In the genomic region with DNA sequence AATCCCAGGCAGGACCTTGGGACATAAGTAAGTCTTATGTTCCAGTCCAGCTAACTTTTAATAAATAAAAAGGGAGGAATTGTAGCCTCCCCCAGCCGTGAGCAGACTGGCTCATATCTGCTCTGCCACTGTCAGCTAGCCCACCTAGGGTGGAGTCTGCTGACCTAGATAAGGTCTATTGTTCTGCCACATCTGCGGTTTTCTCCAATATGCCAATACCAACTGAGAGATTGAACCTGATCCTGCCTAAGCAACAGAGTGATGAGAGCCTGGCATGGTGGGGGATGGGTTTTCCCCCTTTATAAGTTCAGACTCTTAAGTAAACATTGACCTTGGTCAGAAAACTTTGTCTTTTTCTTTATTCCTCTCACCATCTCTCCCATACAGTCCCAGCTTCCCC, we compare ENCODE assay signal across 24 mouse cellular contexts.
A peak's percentile ranks its signal among the peaks of the same experiment; 100 is the strongest.
DNase-seq lines count a peak whose midpoint lies in the region; ATAC-seq and TF ChIP-seq lines count a peak whose summit lies in the region.
"Had no signal": no experiment of that assay in that cellular context is flagged by ENCODE, and none has a peak within 500 bp of the region (broad histone marks: within the 10 kb centered on the region; RNA-seq: fewer than 3 reads in every experiment).

No protein-coding gene starts in this region.

- H3K9me3 ChIP-seq in liver, embryonic 12.5 days (replicated peaks), result no peaks in the 10 kb centered on the region
- H3K9me3 ChIP-seq in liver, postnatal 0 days (ENCODE audit: low read length), result no peaks in the 10 kb centered on the region
- H3K9me3 ChIP-seq in G1E (replicated peaks) (no peaks in the 10 kb centered on the region), MEL (replicated peaks; ENCODE audit: insufficient read depth, low read length) (no peaks in the 10 kb centered on the region)
- no peaks in the 10 kb centered on the region for H3K9me3 ChIP-seq in liver, embryonic 13.5 days (replicated peaks)
- no peaks in the 10 kb centered on the region for H3K9me3 ChIP-seq in hindbrain, postnatal 0 days (ENCODE audit: low read length)
- H3K9me3 ChIP-seq: embryonic facial prominence, embryonic 10.5 days; embryonic facial prominence, embryonic 12.5 days; forebrain, embryonic 13.5 days; forebrain, embryonic 15.5 days had no signal

- 29% methylated on average over 2 of the region's 2 CpGs for WGBS in liver, embryonic 12.5 days (ENCODE audit: insufficient replicate concordance)
- 53% methylated on average over 2 of the region's 2 CpGs for WGBS in liver, postnatal 0 days (ENCODE audit: insufficient replicate concordance)
- WGBS in liver, embryonic 13.5 days (ENCODE audit: insufficient replicate concordance), result 28% methylated on average over 2 of the region's 2 CpGs
- WGBS in hindbrain, postnatal 0 days, result 86% methylated on average over 2 of the region's 2 CpGs

- H3K4me3 ChIP-seq in liver, embryonic 12.5 days, result no peak overlapping the region
- H3K4me3 ChIP-seq in liver, postnatal 0 days (ENCODE audit: low read depth, low read length), result no peak overlapping the region
- H3K4me3 ChIP-seq in G1E (ENCODE audit: low read depth, low read length) (no peak overlapping the region; the same call in 1 of the 2 replicates), MEL (ENCODE audit: control insufficient read depth in 1 of 2, insufficient read depth in 1 of 2, low read depth in 2 of 2, low read length in 2 of 2) (no peak overlapping the region)
- H3K4me3 ChIP-seq in liver, embryonic 13.5 days (replicated peaks), result no peak overlapping the region
- H3K4me3 ChIP-seq in hindbrain, postnatal 0 days (ENCODE audit: low read length), result no peak overlapping the region
- H3K4me3 ChIP-seq: embryonic facial prominence, embryonic 10.5 days; embryonic facial prominence, embryonic 12.5 days; forebrain, embryonic 13.5 days; forebrain, embryonic 15.5 days had no signal

- H3K9ac ChIP-seq in liver, embryonic 12.5 days, result no peak overlapping the region
- H3K9ac ChIP-seq in liver, postnatal 0 days (replicated peaks), result no peak overlapping the region
- no peak overlapping the region for H3K9ac ChIP-seq in MEL (ENCODE audit: control insufficient read depth, low read depth, low read length, poor library complexity, severe bottlenecking)
- H3K9ac ChIP-seq in liver, embryonic 13.5 days, result no peak overlapping the region
- no peak overlapping the region for H3K9ac ChIP-seq in hindbrain, postnatal 0 days (replicated peaks; ENCODE audit: low read length)
- H3K9ac ChIP-seq: embryonic facial prominence, embryonic 12.5 days; forebrain, embryonic 13.5 days; forebrain, embryonic 15.5 days; forebrain, postnatal 0 days had no signal

- no peaks in the 10 kb centered on the region for H3K36me3 ChIP-seq in liver, embryonic 12.5 days
- H3K36me3 ChIP-seq in liver, postnatal 0 days (replicated peaks; ENCODE audit: insufficient read depth, low read length), result no peaks in the 10 kb centered on the region
- H3K36me3 ChIP-seq in G1E (replicated peaks) (no peaks in the 10 kb centered on the region), MEL (ENCODE audit: control insufficient read depth in 1 of 2, insufficient read depth in 2 of 2, low read length in 2 of 2) (peaks cover 0 to 11% of the 10 kb centered on the region in 2 experiments; a peak in 2 of 4 replicates)
- no peaks in the 10 kb centered on the region for H3K36me3 ChIP-seq in liver, embryonic 13.5 days
- H3K36me3 ChIP-seq in hindbrain, postnatal 0 days (ENCODE audit: insufficient read depth, low read length), result no peaks in the 10 kb centered on the region
- H3K36me3 ChIP-seq: embryonic facial prominence, embryonic 10.5 days; embryonic facial prominence, embryonic 12.5 days; forebrain, embryonic 15.5 days had no signal

- TF ChIP-seq RAD21 in MEL (IDR thresholded peaks at IDR 0.05; ENCODE audit: low read depth, low read length), result no peak

- TF ChIP-seq EP300 in liver, postnatal 0 days (IDR thresholded peaks at IDR 0.05; ENCODE audit: low read depth), result no peak
- peak; percentile 94 for TF ChIP-seq EP300 in MEL (IDR thresholded peaks at IDR 0.05; ENCODE audit: low read depth in 1 of 2, low read length in 2 of 2)

- DNase-seq in liver, postnatal 0 days, result no peak
- peak; percentile 25 for DNase-seq in G1E (ENCODE audit: low spot score)
- DNase-seq in MEL (ENCODE audit: low read depth, low spot score), result peak; percentile 75
- DNase-seq in liver, embryonic 13.5 days, result peak; percentile 3
- DNase-seq in spleen, postnatal 10 days (ENCODE audit: low spot score in 2 of 2), result no peak
- DNase-seq in embryo, embryonic 10.5 days (ENCODE audit: low spot score), result no peak
- no peak for DNase-seq in hindbrain, postnatal 0 days (ENCODE audit: low spot score)
- DNase-seq: adrenal gland, adult 2 months; adrenal gland, postnatal 10 days; adrenal gland, postnatal 25 days; cerebellum, adult 11 months; cerebellum, adult 18-20 months; cerebellum, adult 8-10 months; cerebellum, adult 9-11 months; cerebellum, postnatal 14 days; cerebellum, postnatal 36 days; forebrain, postnatal 0 days had no signal

- no peaks in the 10 kb centered on the region for H3K27me3 ChIP-seq in liver, embryonic 12.5 days (replicated peaks)
- H3K27me3 ChIP-seq in liver, postnatal 0 days (ENCODE audit: insufficient read depth, low read length), result no peaks in the 10 kb centered on the region
- H3K27me3 ChIP-seq in G1E (ENCODE audit: insufficient read depth, low read length) (no peaks in the 10 kb centered on the region), MEL (ENCODE audit: control insufficient read depth in 1 of 2, insufficient read depth in 2 of 2, low read length in 2 of 2) (no peaks in the 10 kb centered on the region)
- H3K27me3 ChIP-seq in liver, embryonic 13.5 days, result no peaks in the 10 kb centered on the region
- H3K27me3 ChIP-seq in hindbrain, postnatal 0 days (ENCODE audit: insufficient read depth, low read length), result no peaks in the 10 kb centered on the region
- H3K27me3 ChIP-seq: embryonic facial prominence, embryonic 12.5 days; forebrain, embryonic 13.5 days; forebrain, embryonic 15.5 days; Patski had no signal

- ATAC-seq in liver, embryonic 12.5 days, result peak; percentile 60
- ATAC-seq in liver, postnatal 0 days, result no peak
- peak; percentile 96 for ATAC-seq in G1E (ENCODE audit: extremely low read depth, insufficient number of reproducible peaks, low FRiP score, poor library complexity, severe bottlenecking)
- no peak for ATAC-seq in liver, embryonic 13.5 days (ENCODE audit: low read depth)
- no peak for ATAC-seq in hindbrain, postnatal 0 days
- ATAC-seq: activated CD4-positive, CD25-positive, alpha-beta regulatory T cell, adult 4 months; forebrain, embryonic 13.5 days; forebrain, embryonic 15.5 days; forebrain, postnatal 0 days; Patski had no signal

- no peaks in the 10 kb centered on the region for H3K79me2 ChIP-seq in MEL (ENCODE audit: control insufficient read depth, insufficient read depth, low read length, poor library complexity)

- no peaks in the 10 kb centered on the region for H3K4me1 ChIP-seq in liver, embryonic 12.5 days
- H3K4me1 ChIP-seq in liver, postnatal 0 days (ENCODE audit: insufficient read depth), result no peaks in the 10 kb centered on the region
- H3K4me1 ChIP-seq in G1E (ENCODE audit: insufficient read depth, low read depth, low read length) (peaks cover 19% of the 10 kb centered on the region), MEL (ENCODE audit: control insufficient read depth in 1 of 2, insufficient read depth in 2 of 2, low read length in 2 of 2) (peaks cover 10% of the 10 kb centered on the region in 2 experiments)
- no peaks in the 10 kb centered on the region for H3K4me1 ChIP-seq in liver, embryonic 13.5 days (replicated peaks)
- H3K4me1 ChIP-seq in hindbrain, postnatal 0 days (ENCODE audit: insufficient read depth, low read length), result no peaks in the 10 kb centered on the region
- H3K4me1 ChIP-seq: embryonic facial prominence, embryonic 10.5 days; embryonic facial prominence, embryonic 12.5 days; forebrain, embryonic 13.5 days; forebrain, embryonic 15.5 days had no signal

- no peak for TF ChIP-seq CTCF in liver, postnatal 0 days (IDR thresholded peaks at IDR 0.05; ENCODE audit: low read depth)
- no peak for TF ChIP-seq CTCF in G1E (IDR thresholded peaks at IDR 0.05; ENCODE audit: low read depth, low read length)
- no peak for TF ChIP-seq CTCF in MEL (IDR thresholded peaks at IDR 0.05 in 2 of 3, conservative IDR thresholded peaks at IDR 0.05 in 1 of 3; ENCODE audit: control insufficient read depth in 1 of 3, insufficient read depth in 1 of 3, low read depth in 2 of 3, low read length in 3 of 3, poor library complexity in 1 of 3, severe bottlenecking in 1 of 3)
- no peak for TF ChIP-seq CTCF in hindbrain, postnatal 0 days (IDR thresholded peaks at IDR 0.05; ENCODE audit: low read depth)

- H3K27ac ChIP-seq in liver, embryonic 12.5 days, result no peak overlapping the region
- no peak overlapping the region for H3K27ac ChIP-seq in liver, postnatal 0 days (ENCODE audit: low read depth)
- H3K27ac ChIP-seq in MEL (ENCODE audit: control insufficient read depth, low read depth, low read length), result no peak overlapping the region
- no peak overlapping the region for H3K27ac ChIP-seq in liver, embryonic 13.5 days
- no peak overlapping the region for H3K27ac ChIP-seq in hindbrain, postnatal 0 days
- H3K27ac ChIP-seq: embryonic facial prominence, embryonic 10.5 days; embryonic facial prominence, embryonic 12.5 days; forebrain, embryonic 13.5 days; forebrain, embryonic 15.5 days had no signal

- H3K4me2 ChIP-seq in liver, embryonic 12.5 days, result no peak overlapping the region
- no peak overlapping the region for H3K4me2 ChIP-seq in liver, postnatal 0 days (ENCODE audit: low read depth, low read length)
- H3K4me2 ChIP-seq in liver, embryonic 13.5 days, result no peak overlapping the region
- H3K4me2 ChIP-seq in hindbrain, postnatal 0 days (ENCODE audit: low read depth, low read length), result no peak overlapping the region
- H3K4me2 ChIP-seq: embryonic facial prominence, embryonic 12.5 days; forebrain, embryonic 13.5 days; forebrain, embryonic 15.5 days had no signal

- no peak for TF ChIP-seq POLR2A in MEL (IDR thresholded peaks at IDR 0.05; ENCODE audit: control insufficient read depth in 1 of 2, insufficient read depth in 1 of 2, low read depth in 1 of 2, low read length in 2 of 2, poor library complexity in 1 of 2)

TF ChIP-seq in MEL, 35 proteins besides CTCF, POLR2A, EP300 and RAD21 (continues in another document):
- TF ChIP-seq USF2 (IDR thresholded peaks at IDR 0.05; ENCODE audit: borderline replicate concordance in 1 of 2, insufficient read depth in 1 of 2, low read depth in 1 of 2, low read length in 2 of 2) (no peak), UBTF (IDR thresholded peaks at IDR 0.05; ENCODE audit: borderline replicate concordance, insufficient read depth, low read depth, low read length) (no peak), ZNF384 (IDR thresholded peaks at IDR 0.05; ENCODE audit: low read depth, low read length) (no peak), RCOR1 (IDR thresholded peaks at IDR 0.05; ENCODE audit: low read depth, low read length) (peak; percentile 86), BHLHE40 (IDR thresholded peaks at IDR 0.05; ENCODE audit: borderline replicate concordance, low read depth, low read length) (peak; percentile 55), POLR2AphosphoS5 (IDR thresholded peaks at IDR 0.05; ENCODE audit: borderline replicate concordance, low read depth, low read length) (no peak), JUND (IDR thresholded peaks at IDR 0.05; ENCODE audit: low read depth, low read length) (no peak), MXI1 (IDR thresholded peaks at IDR 0.05; ENCODE audit: low read depth, low read length) (no peak)

Comparison
In these comparisons a context has a peak if more than half of its experiments do, and no peak if none do; other contexts are left out.
1. ATAC-seq: peak in liver, embryonic 12.5 days (single experiment) and G1E (single experiment); none in liver, postnatal 0 days (single experiment), liver, embryonic 13.5 days (single experiment) and hindbrain, postnatal 0 days (single experiment).
2. DNase-seq: peak in G1E (single experiment), MEL (single experiment) and liver, embryonic 13.5 days (single experiment); none in liver, postnatal 0 days (single experiment), spleen, postnatal 10 days (0 of 2), embryo, embryonic 10.5 days (single experiment) and hindbrain, postnatal 0 days (single experiment).